Mouse (Mus musculus) heart, postnatal 0 days (tissue): Measurements from ENCODE around the gene Cnga4.

Source experiments
- CTCF ChIP-seq: IDR thresholded peaks from 2 replicates; pipeline ENCODE4 v1.5.1; 2016; ENCODE audit warnings: antibody characterized with exemption, control low read depth, low read depth
- EP300 ChIP-seq: IDR thresholded peaks from 2 replicates; pipeline ENCODE4 v1.6.1; 2016; ENCODE audit warnings: antibody characterized with exemption, low read depth

DNA sequence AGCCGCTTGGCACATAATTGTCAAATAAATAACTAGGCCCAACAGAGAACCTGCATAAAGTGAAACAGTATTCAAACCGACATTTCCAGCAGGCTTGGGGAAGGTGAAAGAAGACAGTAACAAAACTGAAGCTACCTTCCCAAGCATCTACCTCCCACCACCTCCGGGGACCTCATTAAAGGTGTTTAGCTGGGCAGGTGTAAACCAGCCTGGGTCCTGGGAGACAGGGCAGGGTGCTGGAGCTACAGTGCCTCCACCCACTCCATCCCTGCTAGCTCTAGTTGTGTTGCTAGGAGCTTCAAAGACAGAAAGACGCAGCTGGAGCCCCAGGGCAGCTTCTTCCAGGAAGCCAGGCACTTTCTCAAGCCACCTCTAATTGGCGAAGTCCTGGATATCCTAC lies at the start of gene Cnga4:
- no peak for TF ChIP-seq CTCF
- TF ChIP-seq EP300, result no peak
